In genomic region chr1:172015312-172015939, GRCm38 (mm10) we compare ENCODE assay signal across 13 mouse cellular contexts. TPM values are rescaled to one million over a fixed set of nuclear protein-coding genes. Genes with fewer than 3 reads are reported as not detected.
DNase-seq lines count a peak whose midpoint lies in the region; ATAC-seq lines count a peak whose summit lies in the region.
"Had no signal": no experiment of that assay in that cellular context is flagged by ENCODE, and none has a peak within 500 bp of the region (broad histone marks: within the 10 kb centered on the region; RNA-seq: fewer than 3 reads in every experiment).

No protein-coding gene starts in this region.

- H3K36me3 ChIP-seq in forebrain, embryonic 12.5 days (replicated peaks) = peaks cover 35% of the 10 kb centered on the region
- H3K36me3 ChIP-seq in neural tube, embryonic 15.5 days = peaks cover 14% of the 10 kb centered on the region

- peak overlapping the region; percentile 98 for H3K27ac ChIP-seq in forebrain, embryonic 12.5 days
- peak overlapping the region; percentile 82 for H3K27ac ChIP-seq in neural tube, embryonic 15.5 days (replicated peaks)

- H3K27me3 ChIP-seq in forebrain, embryonic 12.5 days = no peaks in the 10 kb centered on the region
- H3K27me3 ChIP-seq in neural tube, embryonic 15.5 days (replicated peaks) = no peaks in the 10 kb centered on the region
- H3K27me3 ChIP-seq: heart, embryonic 13.5 days had no signal

- DNase-seq in heart, adult 11 months = peak; percentile 85
- DNase-seq in heart, postnatal 14 days = no peak
- no peak for DNase-seq in urinary bladder, adult 2 months (ENCODE audit: low spot score)
- DNase-seq in spleen, postnatal 10 days (ENCODE audit: low spot score in 2 of 2) = no peak
- DNase-seq in gastrocnemius, postnatal 36 days = no peak
- DNase-seq: adrenal gland, postnatal 25 days; cerebellum, adult 8-10 months; kidney, postnatal 14 days; lung, postnatal 36 days had no signal

- ATAC-seq in forebrain, embryonic 12.5 days (ENCODE audit: low FRiP score) = no peak
- peak; percentile 71 for ATAC-seq in inflammation-experienced regulatory T-cells, adult 6 months
- no peak for ATAC-seq in neural tube, embryonic 15.5 days (ENCODE audit: low FRiP score)

- H3K9me3 ChIP-seq in forebrain, embryonic 12.5 days = no peaks in the 10 kb centered on the region
- H3K9me3 ChIP-seq in neural tube, embryonic 15.5 days (replicated peaks) = no peaks in the 10 kb centered on the region
- H3K9me3 ChIP-seq: heart, embryonic 13.5 days had no signal

- intact Hi-C loops in heart, postnatal 14 days (cut with DNase I) = no loop called here
- intact Hi-C loops in gastrocnemius, postnatal 36 days (cut with DNase I) = no loop called here

- peak overlapping the region; percentile 22 for H3K4me3 ChIP-seq in forebrain, embryonic 12.5 days (replicated peaks)
- H3K4me3 ChIP-seq in neural tube, embryonic 15.5 days (replicated peaks) = no peak overlapping the region
- H3K4me3 ChIP-seq: heart, embryonic 13.5 days had no signal

- WGBS in forebrain, embryonic 12.5 days = 43% methylated on average over 9 of the region's 9 CpGs
- 29% methylated on average over 9 of the region's 9 CpGs for WGBS in neural tube, embryonic 15.5 days

- peaks cover 82% of the 10 kb centered on the region for H3K4me1 ChIP-seq in forebrain, embryonic 12.5 days
- H3K4me1 ChIP-seq in neural tube, embryonic 15.5 days = peaks cover 82% of the 10 kb centered on the region

- H3K4me2 ChIP-seq in forebrain, embryonic 12.5 days = peak overlapping the region; percentile 56
- H3K4me2 ChIP-seq in neural tube, embryonic 15.5 days = peak overlapping the region; percentile 42
- H3K4me2 ChIP-seq: heart, embryonic 13.5 days had no signal

- peak overlapping the region; percentile 62 for H3K9ac ChIP-seq in forebrain, embryonic 12.5 days
- no peak overlapping the region; the same call in 1 of the 2 replicates for H3K9ac ChIP-seq in neural tube, embryonic 15.5 days (replicated peaks)
- H3K9ac ChIP-seq: heart, embryonic 13.5 days had no signal

RNA-seq across cellular contexts. Expression of gene Vangl2, which starts 12.8 kb away (rescaled TPM):
- total RNA-seq in heart, postnatal 14 days (2021) = 1 to 10 TPM; 4.3 to 5.9 TPM
- 61.9 and 63.2 TPM in 2 replicates for polyA plus RNA-seq in forebrain, embryonic 12.5 days (2016; fragmentation: Nextera tagmentation; extraction: Ambion mirVana)
- under 1 TPM; 0.57 to 0.66 (median 0.64) TPM for polyA plus RNA-seq in inflammation-experienced regulatory T-cells, adult 6 months (2017; shearing (Covaris generic))
- 37.3 and 40.1 TPM in 2 replicates for polyA plus RNA-seq in neural tube, embryonic 15.5 days (2015; fragmentation: Nextera tagmentation; extraction: Ambion mirVana)
- polyA plus RNA-seq in urinary bladder, adult 2 months (2012; rRNA removed) = 3.7 and 6.4 TPM in 2 replicates
- total RNA-seq in gastrocnemius, postnatal 36 days (2021) = 1 to 10 TPM; 1.4 TPM

RNA-seq across cellular contexts. Expression of gene Nhlh1, which starts 41.9 kb away (rescaled TPM):
- total RNA-seq in heart, postnatal 14 days (2021) = not detected
- polyA plus RNA-seq in forebrain, embryonic 12.5 days (2016; fragmentation: Nextera tagmentation; extraction: Ambion mirVana) = 9.0 and 9.8 TPM in 2 replicates
- polyA plus RNA-seq in inflammation-experienced regulatory T-cells, adult 6 months (2017; shearing (Covaris generic)) = not detected
- polyA plus RNA-seq in neural tube, embryonic 15.5 days (2015; fragmentation: Nextera tagmentation; extraction: Ambion mirVana) = 2.2 and 2.6 TPM in 2 replicates
- polyA plus RNA-seq in urinary bladder, adult 2 months (2012; rRNA removed) = not detected in 2 replicates
- not detected for total RNA-seq in gastrocnemius, postnatal 36 days (2021)
- total RNA-seq: adrenal gland, postnatal 25 days had no signal
- polyA plus RNA-seq: heart, embryonic 13.5 days had no signal
